Mouse (Mus musculus) liver, embryonic 14.5 days (tissue): ENCODE measurements around the gene Lgals2.

ENCODE experiments used
- CTCF ChIP-seq: IDR thresholded peaks from 2 replicates; pipeline ENCODE4 v1.5.1; 2016; ENCODE audit warnings: antibody characterized with exemption, low read depth, control low read depth
- EP300 ChIP-seq: IDR thresholded peaks from 2 replicates; pipeline ENCODE4 v1.6.1; 2016; ENCODE audit warnings: antibody characterized with exemption, low read depth

DNA sequence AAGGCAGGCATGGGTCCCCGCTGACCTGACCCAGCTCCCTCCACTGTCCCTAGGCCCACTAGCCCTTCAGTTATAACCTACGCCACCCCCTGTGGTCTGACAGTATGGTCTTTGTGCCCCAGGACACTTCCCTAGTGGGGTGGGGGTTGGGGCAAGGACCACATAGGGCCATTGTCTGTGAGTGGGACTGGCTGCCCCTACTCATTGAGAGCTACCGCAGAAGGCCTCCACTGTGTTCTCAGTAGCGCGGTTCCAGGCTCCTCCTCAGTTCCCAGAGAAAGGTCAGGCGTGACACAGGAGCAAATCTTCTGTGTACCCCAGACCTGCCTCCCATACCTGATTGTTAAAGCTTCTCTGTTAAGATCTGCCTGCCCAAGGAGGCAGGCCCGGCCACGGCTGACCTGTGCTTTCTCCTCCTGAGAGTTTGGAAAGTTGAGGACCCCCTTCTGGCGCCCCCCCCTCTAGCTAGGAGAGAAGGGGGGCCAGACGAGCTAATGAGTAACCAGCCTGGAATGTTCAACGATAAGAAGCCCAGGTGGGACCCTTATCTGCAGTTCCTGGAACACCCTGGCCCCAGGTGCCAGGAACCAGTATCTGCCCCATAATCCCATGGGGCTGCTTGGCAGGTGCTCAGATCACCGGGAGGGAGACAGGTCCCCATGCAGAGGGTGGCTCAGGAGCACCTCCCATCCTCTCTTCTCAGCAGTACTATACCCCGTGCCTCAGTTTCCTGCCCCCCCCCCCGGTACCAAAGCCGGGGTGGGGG, 5.1 kb downstream of the Lgals2 start:
- TF ChIP-seq CTCF (no peak), EP300 (no peak)
